Mouse (Mus musculus) midbrain, postnatal 0 days (tissue): ENCODE results near the gene Tmem26. TPM values are rescaled to one million over a fixed set of nuclear protein-coding genes. Genes with fewer than 3 reads are reported as not detected.
A peak's percentile ranks its signal among the peaks of the same experiment; 100 is the strongest.
"Not testable (repeated sequence)": the region's sequence is repeated elsewhere in the genome, so short reads cannot be mapped to it uniquely, and the experiment has no call there.

ENCODE experiments used
- ATAC-seq: fragments of 200-750 bp; cut with Nextera tagmentation; 2 replicates; pipeline ENCODE4 v1.8.0; 2017; ENCODE audit warnings: moderate number of reproducible peaks, mild to moderate bottlenecking, moderate TSS enrichment, moderate library complexity; ENCODE audit not compliant: low FRiP score
- DNase-seq: peaks from one replicate; pipeline ENCODE4 v3.0.0-alpha.2; 2015; ENCODE audit warnings: low spot score
- H3K27ac ChIP-seq: fragments of 300-500 bp; sonication (generic); 2 replicates; pipeline ENCODE4 v1.5.1; 2014; ENCODE audit warnings: low read depth, mild to moderate bottlenecking, low read length, mixed read lengths
- H3K27me3 ChIP-seq: fragments of 300-500 bp; sonication (generic); 2 replicates; pipeline ENCODE4 v1.6.1; 2014; ENCODE audit warnings: low read length, control low read depth, mixed read lengths; ENCODE audit not compliant: insufficient read depth
- H3K36me3 ChIP-seq: fragments of 300-500 bp; sonication (generic); 2 replicates; pipeline ENCODE4 v1.6.1; 2014; ENCODE audit warnings: low read length, control low read depth, mixed read lengths; ENCODE audit not compliant: insufficient read depth
- H3K4me1 ChIP-seq: fragments of 300-500 bp; sonication (generic); 2 replicates; pipeline ENCODE4 v1.6.1; 2014; ENCODE audit warnings: mild to moderate bottlenecking, control low read depth, antibody characterized with exemption, low read length, mixed read lengths; ENCODE audit not compliant: insufficient read depth
- H3K4me2 ChIP-seq: fragments of 300-500 bp; sonication (generic); 2 replicates; pipeline ENCODE4 v1.6.1; 2014; ENCODE audit warnings: low read depth, mild to moderate bottlenecking, low read length, mixed read lengths; ENCODE audit not compliant: poor library complexity, severe bottlenecking
- H3K4me3 ChIP-seq: fragments of 300-500 bp; sonication (generic); 2 replicates; pipeline ENCODE4 v1.5.1; 2014; ENCODE audit warnings: low read depth, mild to moderate bottlenecking, low read length, moderate library complexity
- H3K9ac ChIP-seq: fragments of 300-500 bp; sonication (generic); replicated peaks from 2 replicates; pipeline ENCODE4 v1.6.1; 2014; ENCODE audit warnings: mild to moderate bottlenecking, low read length, moderate library complexity, mixed read lengths; ENCODE audit not compliant: poor library complexity, severe bottlenecking
- H3K9me3 ChIP-seq: fragments of 300-500 bp; sonication (generic); 2 replicates; pipeline ENCODE4 v1.6.1; 2016; ENCODE audit warnings: low read length, control low read depth
- CTCF ChIP-seq: IDR thresholded peaks from 2 replicates; pipeline ENCODE4 v1.5.1; 2016; ENCODE audit warnings: antibody characterized with exemption, mild to moderate bottlenecking
- WGBS: fragments of 180-500 bp; shearing (Covaris S2); extraction: QIAGEN DNeasy Blood & Tissue Kit; methylation state at CpG from one replicate; pipeline ENCODE4 v1.1.7; 2014; 5-methylcytosine and 5-hydroxymethylcytosine counted together
- polyA plus RNA-seq: library from polyadenylated mRNA; unstranded; fragments of >200 nt; fragmentation: Nextera tagmentation; extraction: Ambion mirVana; gene quantifications from 2 replicates; pipeline ENCODE4 v1.2.1, GENCODE M21; 2015
- total RNA-seq: library from RNA; depleted of rRNA; stranded (reverse); fragments of >200 nt; gene quantifications from 2 replicates; pipeline ENCODE4 v1.2.3, GENCODE M21; 2014

Gene Tmem26
- total and polyA plus RNA-seq, 2 experiments from 2014 or later, result 6.2 to 10.7 TPM

DNA sequence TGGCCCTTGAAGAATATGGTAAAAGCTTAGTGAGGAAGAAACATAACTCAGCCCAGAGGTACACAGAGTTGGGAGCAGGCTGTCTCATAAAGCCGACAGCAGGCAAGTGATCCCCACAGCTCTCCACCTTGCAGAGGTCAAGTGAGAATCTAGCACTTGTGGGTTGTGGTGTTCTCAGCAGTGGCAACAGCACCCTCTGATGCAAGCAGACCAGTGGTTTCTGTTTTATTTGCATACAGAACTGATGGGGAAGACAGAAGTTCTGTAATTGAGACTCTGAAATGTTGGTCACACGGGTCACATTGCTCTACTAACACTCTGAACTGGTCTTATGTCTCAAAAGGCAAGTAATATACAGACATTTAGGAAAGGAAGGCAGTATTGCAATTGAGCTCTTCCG lies 12.2 kb downstream of the Tmem26 start:
- 89% methylated on average over 3 of the region's 3 CpGs for WGBS
- H3K4me3 ChIP-seq, result no peak overlapping the region
- no peak for TF ChIP-seq CTCF
- H3K9ac ChIP-seq, result no peak overlapping the region
- ATAC-seq (no peak), DNase-seq (no peak)
- H3K4me2 ChIP-seq, result no peak overlapping the region
- no peaks in the 10 kb centered on the region for H3K4me1 ChIP-seq
- H3K9me3 ChIP-seq, result no peaks in the 10 kb centered on the region
- no peaks in the 10 kb centered on the region for H3K27me3 ChIP-seq
- H3K36me3 ChIP-seq, result no peaks in the 10 kb centered on the region
- no peak overlapping the region for H3K27ac ChIP-seq

GRCm38 (mm10) chr10:68737391-68737790 lies 13.9 kb downstream of the Tmem26 start:
- WGBS, result 84% methylated on average over 7 of the region's 7 CpGs
- TF ChIP-seq CTCF, result no peak
- H3K27me3 ChIP-seq, result no peaks in the 10 kb centered on the region

GRCm38 (mm10) chr10:68738981-68739380 lies 15.5 kb downstream of the Tmem26 start:
- H3K9me3 ChIP-seq, H3K4me1 ChIP-seq, H3K36me3 ChIP-seq, H3K27me3 ChIP-seq, H3K4me2 ChIP-seq, ATAC-seq, DNase-seq, H3K27ac ChIP-seq, H3K9ac ChIP-seq, H3K4me3 ChIP-seq: not testable (repeated sequence)
- 86% methylated on average over 1 of the region's 1 CpGs for WGBS

More at GRCm38 (mm10) chr10:68737391-68737790, 13.9 kb downstream of the Tmem26 start:
- Histone ChIP-seq H3K36me3 (no peaks in the 10 kb centered on the region), H3K27ac (no peak overlapping the region), H3K4me1 (no peaks in the 10 kb centered on the region), H3K4me2 (no peak overlapping the region), H3K4me3 (no peak overlapping the region), H3K9me3 (no peaks in the 10 kb centered on the region), H3K9ac (no peak overlapping the region)
- DNase-seq (no peak), ATAC-seq (no peak)

DNA sequence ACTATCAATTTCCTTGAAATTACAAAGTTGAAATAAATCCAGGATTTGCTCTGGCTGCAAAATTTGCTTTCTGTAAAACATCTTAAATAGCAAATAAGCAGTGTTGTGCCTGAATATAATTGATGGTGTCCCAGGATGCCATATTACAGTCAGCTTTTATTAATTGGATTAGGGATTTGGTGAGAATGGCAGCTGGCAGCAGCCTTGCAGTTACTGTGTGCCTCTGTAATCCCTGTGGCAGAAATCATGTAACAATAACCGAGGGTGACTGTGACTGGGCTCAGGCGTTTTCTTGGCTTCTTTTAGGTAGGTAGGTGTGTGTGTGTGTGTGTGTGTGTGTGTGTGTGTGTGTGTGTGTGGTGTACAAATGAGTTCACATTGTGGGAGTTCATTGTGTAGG lies 16.8 kb downstream of the Tmem26 start:
- Histone ChIP-seq H3K9me3 (no peaks in the 10 kb centered on the region), H3K36me3 (no peaks in the 10 kb centered on the region), H3K27me3 (no peaks in the 10 kb centered on the region), H3K4me2 (no peak overlapping the region), H3K4me3 (no peak overlapping the region), H3K4me1 (no peaks in the 10 kb centered on the region), H3K27ac (no peak overlapping the region), H3K9ac (no peak overlapping the region)
- peak; percentile 42 for DNase-seq
- no peak for ATAC-seq
- WGBS, result 34% methylated on average over 2 of the region's 2 CpGs
- no peak for TF ChIP-seq CTCF

GRCm38 (mm10) chr10:68750921-68751320 lies 27.5 kb downstream of the Tmem26 start:
- no peaks in the 10 kb centered on the region for H3K36me3 ChIP-seq

DNA sequence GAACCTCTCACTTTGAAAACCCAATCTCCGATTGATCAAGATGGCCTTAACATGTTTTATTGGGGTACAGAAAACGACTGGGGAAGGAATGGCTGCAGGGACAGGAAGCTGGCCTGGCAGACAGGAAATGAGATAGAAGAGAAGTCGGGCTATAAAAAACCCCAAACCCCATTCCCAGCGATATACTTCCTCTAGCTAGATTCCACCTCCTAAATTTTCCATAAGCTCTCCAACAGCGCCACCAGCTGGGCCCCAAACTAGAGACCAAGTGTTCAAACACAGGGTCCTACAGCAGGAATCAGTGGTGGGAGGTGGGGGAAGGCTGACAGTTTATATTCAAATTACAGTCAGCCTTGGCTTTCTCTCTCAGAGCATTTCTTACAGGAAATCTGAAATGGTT lies 35.8 kb downstream of the Tmem26 start:
- Histone ChIP-seq H3K27me3 (no peaks in the 10 kb centered on the region), H3K4me1 (no peaks in the 10 kb centered on the region), H3K4me2 (no peak overlapping the region), H3K9ac (no peak overlapping the region), H3K4me3 (no peak overlapping the region), H3K36me3 (no peaks in the 10 kb centered on the region), H3K27ac (no peak overlapping the region), H3K9me3 (no peaks in the 10 kb centered on the region)
- WGBS, result 60% methylated on average over 5 of the region's 5 CpGs
- peak; percentile 45 for TF ChIP-seq CTCF
- peak; percentile 25 for DNase-seq
- ATAC-seq, result no peak

More at GRCm38 (mm10) chr10:68750921-68751320, 27.5 kb downstream of the Tmem26 start:
- Histone ChIP-seq H3K9me3 (no peaks in the 10 kb centered on the region), H3K9ac (no peak overlapping the region), H3K27ac (no peak overlapping the region), H3K4me2 (no peak overlapping the region), H3K27me3 (no peaks in the 10 kb centered on the region), H3K4me3 (no peak overlapping the region), H3K4me1 (no peaks in the 10 kb centered on the region)
- no peak for ATAC-seq
- no peak for DNase-seq
- no peak for TF ChIP-seq CTCF
- 76% methylated on average over 7 of the region's 7 CpGs for WGBS
